Mouse (Mus musculus) heart, postnatal 36 days (tissue): ENCODE data around the gene Pml. TPM values are rescaled to one million over a fixed set of nuclear protein-coding genes. Genes with fewer than 3 reads are reported as not detected.

Experiments
- DNase-seq, 2 experiments: peaks; one replicate each; pipeline ENCODE4 v3.0.0; 2021 to 2022
- intact Hi-C: fragments of 180-260 bp; cut with DNase I; formaldehyde crosslinking; loops from one replicate; pipeline ENCODE4 v1.15.1; 2025
- total RNA-seq, 2 experiments: library from RNA; stranded (reverse); gene quantifications; 2 replicates each; pipeline ENCODE4 v1.2.3; 2021

Gene Pml
- total RNA-seq, 2 experiments from 2014 or later = 8.3 to 9.5 TPM

DNA sequence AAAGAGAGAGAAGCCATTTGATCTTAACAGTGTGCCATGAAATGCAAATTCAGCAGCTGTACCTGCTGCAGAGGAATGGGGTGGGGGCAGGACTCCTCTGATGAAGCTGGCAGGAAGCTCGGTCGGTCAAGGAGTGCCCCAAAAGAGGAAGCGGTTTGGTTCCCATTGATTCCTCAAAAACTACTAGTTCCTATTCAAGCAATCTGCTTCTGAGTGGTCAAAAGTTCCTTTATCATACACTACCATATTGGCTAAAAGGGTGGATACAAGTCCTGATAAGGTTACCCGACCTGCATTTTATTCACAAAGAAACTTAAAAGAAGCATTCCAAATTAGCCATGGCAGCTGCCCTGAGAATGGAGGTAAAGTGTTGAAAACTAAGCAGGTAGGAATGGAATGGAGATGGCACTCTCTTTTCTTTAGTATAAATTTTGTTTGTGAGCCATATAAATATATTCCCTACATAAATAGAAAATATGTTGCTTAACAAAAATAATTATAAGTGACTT is 3.4 kb downstream of the Pml start:
- no peak for DNase-seq
- intact Hi-C loops = loop anchor here (2.0 kb wide), 1 partner anchor 23 kb away; no protein-coding TSS in a partner anchor

DNA sequence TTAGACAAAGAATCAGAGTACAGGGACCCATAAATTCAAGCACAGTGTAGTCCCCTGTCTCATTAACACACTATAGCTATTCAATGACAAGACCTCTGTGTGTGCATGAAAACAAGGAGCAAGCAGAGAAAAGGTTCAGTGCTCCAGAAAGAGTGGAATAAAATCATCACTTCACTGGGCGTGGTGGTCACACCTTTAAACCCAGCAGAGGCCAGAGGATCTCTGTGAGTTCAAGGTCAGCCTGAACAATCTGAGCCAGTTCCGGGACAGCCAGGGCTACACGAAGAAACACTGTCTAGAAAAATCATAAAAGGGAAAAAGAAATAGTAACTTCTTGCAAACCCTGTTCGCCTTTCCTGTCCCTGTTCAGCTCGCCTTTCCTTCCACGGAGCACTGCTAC is 5.9 kb downstream of the Pml start:
- no peak for DNase-seq
- intact Hi-C loops = no loop called here

DNA sequence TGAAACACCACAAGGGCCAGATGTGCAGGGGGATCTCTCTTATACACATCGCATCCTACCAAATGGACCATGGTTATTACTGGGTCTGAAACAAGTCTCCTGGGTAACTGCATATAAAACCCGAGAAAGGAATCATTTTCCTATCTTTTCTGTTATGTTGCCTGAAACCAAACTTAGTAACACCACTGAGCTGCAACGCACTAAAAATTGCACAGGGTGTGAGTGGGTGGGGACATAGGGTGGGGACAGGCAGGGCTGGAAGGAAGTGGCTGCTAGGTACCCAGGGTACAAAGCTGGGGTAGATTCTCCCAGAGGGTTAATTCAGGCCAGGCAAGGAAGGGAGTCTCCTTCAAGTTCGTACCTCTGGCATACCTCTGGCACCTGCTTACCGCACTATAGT is 6.9 kb downstream of the Pml start:
- intact Hi-C loops = no loop called here
- no peak for DNase-seq

DNA sequence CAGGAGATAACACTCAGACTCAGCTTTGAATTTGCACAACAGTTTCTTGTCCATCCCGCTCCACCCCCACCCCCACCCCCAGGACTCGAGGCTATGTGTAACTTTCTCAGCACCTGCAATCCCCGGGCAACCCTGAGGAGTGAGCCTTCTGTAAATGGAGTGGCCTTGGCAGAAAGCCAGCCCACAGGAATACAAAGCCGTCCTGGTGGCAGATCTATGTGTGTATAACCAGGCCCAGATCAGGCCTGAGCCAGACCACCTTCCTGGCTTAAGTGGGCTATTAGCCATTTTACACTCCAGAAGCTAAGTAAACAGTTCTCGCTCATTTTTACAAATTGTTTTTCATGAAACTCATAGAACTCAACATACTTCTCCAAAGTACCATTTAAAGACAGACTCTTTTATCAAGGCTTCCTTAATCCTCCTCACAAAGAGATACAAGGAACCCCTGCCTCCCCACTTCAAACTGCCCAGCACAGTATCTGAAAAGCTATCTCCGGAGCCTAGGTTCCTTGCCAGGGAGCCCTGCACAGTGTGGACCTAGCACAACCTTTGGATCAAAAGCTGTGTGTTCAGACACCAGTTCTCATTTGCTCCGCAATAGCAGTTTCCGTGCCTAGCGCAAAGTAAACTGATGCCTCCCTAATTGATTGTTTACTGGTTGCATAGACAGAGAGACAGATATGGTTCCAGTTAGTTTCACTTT is 7.7 kb downstream of the Pml start:
- intact Hi-C loops = no loop called here
- peak; percentile 39 to 47 for DNase-seq

DNA sequence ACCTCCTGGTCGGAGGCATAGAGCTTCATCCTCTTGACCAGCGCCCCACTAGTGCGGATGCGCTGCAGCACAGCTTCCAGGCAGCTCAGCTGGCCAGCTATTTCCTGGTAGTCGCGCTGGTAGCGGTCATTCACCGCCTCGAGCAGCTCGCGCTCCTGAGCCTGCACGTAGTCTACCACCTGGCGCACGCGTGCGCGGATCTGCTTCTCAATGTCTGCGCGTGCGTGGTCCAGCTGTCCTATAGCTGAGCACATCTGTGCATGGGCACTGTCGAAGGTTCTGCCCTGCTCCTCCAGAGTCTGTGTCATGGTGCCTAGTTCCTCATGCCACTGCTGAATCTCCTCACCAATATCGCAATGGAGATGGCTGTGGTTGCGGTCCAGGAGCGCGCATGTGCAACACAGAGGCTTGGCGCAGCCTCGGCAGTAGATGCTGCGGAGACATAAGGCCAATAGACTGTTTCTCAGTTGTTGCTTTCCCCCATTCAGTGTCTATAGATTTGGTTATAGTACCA is 15.0 kb downstream of the Pml start:
- intact Hi-C loops = no loop called here
- DNase-seq = no peak

DNA sequence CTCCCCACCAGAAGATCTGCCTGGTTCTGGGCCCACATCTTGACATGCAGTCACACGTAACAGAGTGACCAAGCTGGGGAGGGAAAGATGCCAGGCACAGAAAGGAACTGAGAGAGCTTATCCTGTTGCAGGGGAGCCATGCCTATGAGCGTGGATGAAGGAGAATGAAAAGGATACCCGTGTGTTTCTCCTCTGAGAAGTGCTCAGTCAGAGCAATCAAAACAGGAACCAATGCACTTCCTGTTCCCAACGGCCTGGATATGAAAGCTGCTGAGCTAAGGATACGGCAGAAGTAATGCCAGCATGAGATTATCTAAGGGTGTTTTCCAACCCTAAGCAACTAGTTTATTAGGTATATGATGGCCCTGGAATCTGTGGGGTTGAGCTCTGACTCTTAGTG is 17.2 kb downstream of the Pml start:
- DNase-seq = no peak
- intact Hi-C loops = no loop called here

DNA sequence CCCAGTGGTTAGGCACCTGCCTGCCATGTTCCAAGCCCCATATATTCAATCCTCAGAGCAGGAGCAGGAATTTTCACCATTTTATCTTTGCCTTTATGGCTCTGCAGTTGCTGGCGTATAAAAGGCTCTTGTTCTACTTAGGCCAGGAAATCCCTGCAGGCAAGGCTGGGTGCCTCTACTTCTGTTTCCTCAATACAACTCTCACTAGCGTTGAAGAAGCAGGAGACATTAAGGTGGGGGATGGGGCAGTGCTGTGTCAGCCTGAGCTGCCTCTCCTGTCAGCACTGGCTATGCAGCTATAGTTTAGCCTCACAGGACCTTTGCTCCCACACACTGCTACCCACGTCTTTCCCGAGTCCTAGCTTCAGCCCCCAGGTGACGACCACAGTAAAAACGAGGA is 17.8 kb downstream of the Pml start:
- intact Hi-C loops = no loop called here
- DNase-seq = no peak

DNA sequence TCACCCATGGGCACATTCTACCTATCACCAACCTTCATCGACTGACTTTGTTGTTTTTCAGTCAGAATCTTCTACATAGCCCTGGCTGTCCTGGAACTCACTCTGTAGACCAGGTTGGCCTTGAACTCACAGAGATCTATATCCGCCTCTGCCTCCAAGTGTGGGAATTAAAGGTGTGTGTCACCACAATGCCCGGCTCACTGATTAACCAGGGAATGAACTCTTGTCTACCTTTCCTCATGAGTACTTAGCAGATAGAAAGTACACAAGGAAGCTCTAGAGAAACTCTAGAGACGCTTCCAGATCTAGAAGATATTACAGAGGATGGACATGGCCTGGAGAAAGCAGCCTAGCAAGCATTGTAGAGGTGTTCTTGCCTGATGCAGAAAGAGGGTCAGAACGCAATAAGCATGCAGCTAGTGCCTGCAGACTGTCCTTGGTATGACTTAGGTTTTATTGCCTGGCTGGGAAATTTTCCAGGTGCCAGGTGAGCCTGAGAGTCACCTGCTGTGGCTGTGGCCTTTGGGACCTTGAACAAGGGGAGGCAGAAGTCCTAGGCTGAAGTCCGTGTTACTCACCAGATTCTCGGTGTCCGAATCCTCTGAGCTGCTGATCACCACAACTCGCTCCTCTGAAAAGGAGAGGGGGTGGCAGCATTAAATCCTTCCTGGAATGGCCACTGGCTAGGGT is 20.7 kb downstream of the Pml start:
- intact Hi-C loops = no loop called here

DNA sequence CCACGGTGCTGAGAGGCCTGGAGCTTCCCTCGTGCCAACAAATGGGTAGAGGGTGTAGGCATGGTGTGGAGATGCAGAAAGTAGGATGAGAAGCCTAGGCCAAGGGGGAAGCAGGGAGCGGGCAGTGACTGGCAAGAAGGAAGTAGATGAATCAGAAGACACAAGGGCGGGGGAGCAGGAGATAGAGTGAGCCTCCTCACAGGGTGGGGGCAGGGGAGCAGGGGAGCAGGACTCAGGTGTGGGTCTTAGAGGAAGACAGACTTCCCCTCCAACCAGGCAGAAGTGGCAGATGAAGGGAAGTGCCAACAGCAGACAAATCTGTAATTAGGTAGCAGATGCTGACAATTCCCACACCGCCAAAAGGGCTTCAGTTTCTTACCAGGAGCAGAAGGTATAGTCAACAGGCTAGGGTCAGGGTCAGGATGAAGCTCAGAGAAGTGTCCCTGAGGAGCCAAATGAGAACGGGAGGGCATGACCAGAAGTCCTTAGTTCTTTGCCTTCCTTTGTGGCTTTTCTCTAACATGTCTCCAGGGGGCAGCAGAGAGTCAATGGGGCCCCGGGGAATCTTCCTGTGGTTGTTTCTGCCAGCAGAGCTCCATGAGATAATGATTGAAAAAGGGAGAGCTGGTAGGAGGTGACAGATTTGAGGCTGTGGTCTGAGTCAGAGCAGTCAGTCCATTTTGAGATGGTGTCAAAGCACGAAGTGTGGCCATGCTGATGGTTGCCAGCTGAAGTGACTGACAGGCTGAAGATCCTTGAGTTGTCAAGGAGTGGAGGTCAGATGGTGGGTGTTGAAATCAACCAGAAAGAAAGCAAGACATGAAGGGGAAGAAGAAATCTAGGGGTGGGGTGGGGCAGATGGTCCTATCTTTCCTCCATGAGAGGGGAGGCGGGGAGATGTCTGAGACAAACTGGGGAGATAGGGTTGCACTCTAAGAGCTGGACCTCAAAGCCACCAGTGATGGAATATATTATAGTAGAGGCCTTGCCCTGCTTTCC is 23.4 kb downstream of the Pml start:
- peak; percentile 63 to 64 for DNase-seq
- intact Hi-C loops = loop anchor here (1.0 to 2.0 kb wide), 2 partner anchors 42 to 55 kb away; no protein-coding TSS in a partner anchor

More for the DNA sequence above, 20.7 kb downstream of the Pml start:
- DNase-seq = no peak

DNA sequence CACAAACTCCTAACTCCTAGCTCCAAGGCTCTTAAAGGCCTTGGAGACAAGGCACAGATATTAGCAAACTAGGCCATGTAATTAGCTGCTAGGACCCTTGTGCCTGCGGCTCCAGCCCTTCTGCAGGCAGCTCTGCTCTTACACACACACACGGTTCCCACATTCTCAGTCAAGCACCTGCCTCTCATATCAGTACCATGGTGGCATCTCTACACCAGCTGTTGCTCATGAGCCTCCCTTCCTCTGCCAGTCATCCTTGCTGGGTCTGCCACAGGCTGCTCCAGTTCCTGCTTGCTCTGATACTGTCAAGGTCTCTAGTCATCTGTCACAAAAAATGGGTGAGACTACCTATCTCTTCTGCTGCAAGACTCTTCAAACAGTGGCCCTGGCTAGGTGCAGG is 25.2 kb downstream of the Pml start:
- DNase-seq = no peak
- intact Hi-C loops = no loop called here

DNA sequence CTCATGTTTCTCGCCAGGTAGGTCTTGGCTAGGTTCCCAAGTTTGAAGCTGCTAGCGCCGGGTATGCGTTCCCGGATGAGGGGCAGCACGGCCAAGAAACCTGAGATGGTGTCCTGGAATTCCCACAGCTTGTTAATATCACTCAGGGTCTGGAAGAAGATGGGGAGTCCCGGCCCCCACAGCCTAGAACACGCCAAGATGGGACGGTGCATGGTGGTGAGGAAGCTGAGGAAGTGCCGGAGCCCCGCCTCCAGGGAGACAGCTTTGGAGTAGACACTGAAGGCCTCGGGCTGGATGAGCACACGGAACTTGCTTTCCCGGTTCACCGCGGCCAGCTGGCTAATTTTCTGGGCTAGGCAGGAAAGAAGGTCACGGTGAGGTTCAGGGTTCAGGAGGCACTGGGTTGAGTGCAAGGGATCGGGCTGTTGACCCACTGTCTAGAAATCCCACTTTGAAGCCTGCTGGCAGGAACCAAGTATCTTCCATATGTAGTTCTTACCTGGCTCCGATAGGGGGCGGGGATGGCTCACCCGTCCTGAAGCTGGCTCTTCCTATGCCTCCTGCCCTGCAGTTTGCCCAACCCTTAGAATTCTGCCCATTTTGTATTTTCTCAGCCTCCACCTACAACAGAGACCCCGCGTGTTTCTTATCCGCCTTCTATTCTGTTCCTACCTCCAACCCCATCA is 29.2 kb downstream of the Pml start:
- peak in 1 of 2 experiments; percentile 41 for DNase-seq
- intact Hi-C loops = no loop called here

DNA sequence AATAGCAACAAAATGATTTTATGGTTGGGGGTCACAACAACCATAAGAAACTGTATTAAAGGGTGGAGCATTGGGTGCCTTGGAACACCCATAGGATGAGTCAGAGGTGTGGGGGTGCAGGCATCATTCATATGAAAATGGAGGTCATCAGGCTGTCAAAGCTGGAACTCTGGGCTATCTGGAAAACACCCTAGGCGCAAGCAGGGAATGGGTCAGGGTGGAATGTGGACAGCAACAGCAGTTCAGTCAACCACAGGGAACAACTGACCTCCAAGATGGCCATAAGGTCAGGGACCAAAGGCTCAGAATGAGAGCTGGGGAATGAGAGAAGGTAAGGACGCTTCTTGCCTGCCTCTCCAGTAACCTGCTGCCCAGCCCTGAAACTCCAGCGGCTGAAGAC is 31.0 kb downstream of the Pml start:
- intact Hi-C loops = no loop called here

DNA sequence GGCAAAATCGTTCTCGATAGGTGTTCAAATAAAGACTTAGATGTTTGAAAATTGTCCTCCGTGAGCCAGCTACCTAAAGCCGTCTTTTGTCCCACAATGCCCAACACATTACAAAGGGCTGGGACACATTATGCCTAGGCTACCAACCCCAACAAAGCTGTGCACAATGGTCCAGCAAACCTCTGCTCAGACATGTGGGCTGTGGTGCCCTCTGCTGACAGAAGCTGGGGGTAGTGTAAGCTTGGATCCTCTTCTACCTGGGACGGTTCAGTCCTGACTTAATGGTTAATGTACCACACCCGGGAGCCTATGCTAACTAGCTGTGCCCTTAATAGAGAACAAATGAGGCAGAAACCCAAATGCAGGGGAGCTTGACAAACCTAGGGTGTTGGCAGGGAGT is 33.2 kb downstream of the Pml start:
- intact Hi-C loops = no loop called here

More for the DNA sequence above, 31.0 kb downstream of the Pml start:
- DNase-seq = no peak

DNA sequence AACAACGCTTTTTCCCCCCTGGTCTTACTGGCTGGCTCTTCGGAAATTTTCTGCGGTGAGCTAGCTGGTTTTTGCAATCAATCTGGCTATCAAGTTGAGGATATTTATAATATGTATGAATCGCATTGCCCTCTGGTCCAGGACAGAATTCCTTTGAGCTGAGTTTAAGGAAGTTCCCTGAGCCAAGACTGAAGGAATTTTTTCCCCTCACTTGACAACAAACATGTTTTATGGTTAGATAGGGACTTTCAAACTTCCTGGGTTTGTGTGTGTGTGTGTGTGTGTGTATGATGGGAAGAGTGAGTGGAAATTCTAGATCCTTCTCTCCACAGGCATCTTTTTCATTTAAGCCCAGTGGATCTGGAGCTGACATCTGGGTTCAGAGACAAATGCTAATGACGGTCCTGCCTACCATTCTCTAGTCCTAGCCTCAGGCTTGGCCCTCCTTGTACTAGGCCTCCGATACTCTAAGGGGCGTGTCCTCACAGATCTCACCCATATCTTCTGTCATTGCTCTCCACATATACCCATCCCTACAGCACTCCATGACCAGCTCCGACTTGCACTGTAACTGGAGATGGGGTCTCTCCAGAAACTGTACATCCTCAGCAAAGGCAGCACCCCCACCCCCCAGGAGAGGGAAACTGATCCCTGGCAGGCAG is 34.9 kb downstream of the Pml start:
- no peak for DNase-seq

More for the DNA sequence above, 33.2 kb downstream of the Pml start:
- DNase-seq = no peak

DNA sequence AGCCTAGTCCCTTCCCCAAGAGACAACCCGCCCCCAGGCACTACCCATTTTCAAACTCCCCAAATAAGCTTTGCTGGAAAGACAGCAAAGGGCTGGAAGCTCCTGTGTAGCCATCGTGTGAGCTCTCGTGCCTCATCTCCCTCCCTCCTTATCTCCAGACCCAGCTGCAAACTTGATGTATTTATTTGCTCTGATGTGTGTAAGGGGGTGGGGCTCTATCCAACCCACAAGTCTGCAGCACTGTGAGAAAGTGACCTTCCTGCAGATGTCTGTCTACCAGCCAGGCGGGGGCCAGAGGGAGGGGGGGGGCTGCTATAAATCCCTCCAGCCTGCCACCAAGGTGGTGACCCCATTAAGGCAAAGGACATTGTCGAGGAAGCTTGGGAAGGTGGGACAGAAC is 35.7 kb downstream of the Pml start:
- intact Hi-C loops = no loop called here
- no peak for DNase-seq

More for the DNA sequence above, 34.9 kb downstream of the Pml start:
- intact Hi-C loops = no loop called here

DNA sequence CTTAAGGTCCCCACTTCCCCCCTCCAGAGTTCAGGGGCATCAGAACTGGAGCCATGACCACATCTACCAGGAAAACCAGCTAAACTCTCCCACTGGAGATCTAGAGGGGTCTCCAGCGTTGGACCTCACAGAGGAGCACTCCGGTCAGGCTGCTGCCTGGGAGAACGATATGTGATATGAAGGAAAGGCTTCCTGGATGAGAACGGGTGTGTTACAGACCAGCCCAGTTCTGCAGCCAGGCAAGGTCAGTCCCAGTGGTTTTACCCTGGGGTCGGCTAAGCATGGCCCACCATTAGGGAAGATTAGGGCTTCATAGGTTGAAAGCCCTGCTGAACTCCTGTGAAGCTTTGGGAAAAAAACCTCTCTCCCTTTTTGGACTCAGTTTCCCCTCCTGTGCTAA is 36.2 kb downstream of the Pml start:
- no peak for DNase-seq
- intact Hi-C loops = no loop called here

DNA sequence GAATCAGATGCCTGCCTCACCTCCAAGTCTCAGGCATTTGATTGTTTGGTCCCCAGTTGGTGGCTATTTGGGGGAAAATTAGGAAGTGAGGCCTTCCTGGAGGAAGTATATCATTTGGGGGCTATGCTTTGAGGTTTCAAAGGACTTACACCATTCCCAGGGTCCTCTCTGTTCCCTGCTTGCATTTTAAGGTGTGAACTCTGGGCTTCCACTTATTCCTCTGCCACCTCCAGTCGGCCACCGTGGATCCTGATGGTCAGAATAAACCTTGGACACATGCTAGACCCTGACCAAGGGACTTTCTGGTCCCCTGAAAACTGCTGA is 39.3 kb downstream of the Pml start:
- intact Hi-C loops = no loop called here
- DNase-seq = no peak

DNA sequence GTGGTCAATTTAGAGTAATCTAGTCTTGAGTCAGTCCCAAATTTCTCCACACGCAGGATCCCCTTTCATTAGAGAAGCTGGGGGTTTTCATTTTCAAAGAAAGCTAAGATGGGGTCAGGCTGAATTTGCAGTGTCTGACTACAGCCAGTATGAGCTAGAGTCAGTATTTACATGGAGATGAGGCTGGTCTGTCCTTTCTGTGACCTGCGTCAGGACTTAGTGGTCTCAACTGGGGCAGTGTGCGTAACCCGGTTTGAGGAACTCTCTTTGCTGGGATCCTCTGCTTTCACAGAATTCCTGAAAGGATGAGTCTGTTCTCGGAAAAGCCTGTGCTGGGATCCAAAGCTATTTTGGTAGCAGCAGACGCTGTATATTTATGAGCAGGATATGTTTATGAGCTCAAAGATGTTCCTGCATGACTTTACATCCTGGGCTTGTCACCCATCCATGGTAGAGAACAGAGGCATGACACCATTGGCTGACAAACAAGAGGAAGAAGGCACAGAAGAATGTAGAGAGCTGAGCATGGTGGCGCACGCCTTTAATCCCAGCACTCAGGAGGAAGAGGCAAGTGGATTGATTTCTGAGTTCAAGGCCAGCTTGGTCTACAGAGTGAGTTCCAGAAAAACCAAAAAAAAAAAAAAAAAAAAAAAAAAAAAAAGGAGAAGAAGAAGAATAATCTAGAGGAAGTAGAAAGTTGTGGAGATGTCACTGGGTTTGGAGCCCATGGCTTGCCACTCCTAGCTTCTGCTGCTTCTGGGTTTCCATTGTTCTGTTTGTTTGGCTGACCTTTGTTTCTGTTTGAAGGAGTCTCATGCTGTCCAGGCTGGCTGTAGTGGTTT is 39.9 kb downstream of the Pml start:
- no peak for DNase-seq
- intact Hi-C loops = loop anchor here (10.0 kb wide), 1 partner anchor 275 kb away; no protein-coding TSS in a partner anchor

DNA sequence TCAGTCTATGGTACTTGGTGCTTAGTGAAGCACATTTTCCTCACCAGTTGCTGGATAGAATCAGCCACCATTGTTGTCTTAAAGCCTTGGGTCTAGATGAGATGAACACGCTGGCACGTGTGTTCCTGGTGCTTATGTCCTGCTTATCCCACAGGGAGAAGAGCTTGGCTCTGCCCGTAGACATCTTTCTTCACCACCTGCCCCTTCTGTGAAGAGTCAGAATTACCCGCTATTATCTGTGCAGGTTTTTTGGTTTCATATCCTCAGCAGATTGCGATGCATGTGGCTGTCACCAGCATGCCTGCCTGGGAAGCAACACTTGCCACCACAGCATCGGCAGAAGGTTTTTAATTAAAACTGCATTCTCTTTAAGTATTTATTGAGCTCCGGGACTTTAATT is 43.6 kb downstream of the Pml start:
- DNase-seq = no peak
- intact Hi-C loops = loop anchor here (10.0 kb wide), 1 partner anchor 271 kb away; no protein-coding TSS in a partner anchor
